Mouse (Mus musculus) testis, adult 2 months (tissue): ENCODE measurements at regions not wholly inside any gene's neighbourhood (a gene's known extent, or its start where the extent isn't known, plus 50 kb on each side); places are given as distances from the start of the nearest gene placed in this dataset.

Experiments
- CTCF ChIP-seq: fragments of 200-500 bp; IDR thresholded peaks from 2 replicates; pipeline ENCODE4 v1.5.1; 2012; ENCODE audit warnings: low read depth, mild to moderate bottlenecking, inconsistent platforms, low read length, moderate library complexity; ENCODE audit not compliant: control insufficient read depth, insufficient read depth, insufficient replicate concordance
- POLR2A ChIP-seq: fragments of 200-500 bp; IDR thresholded peaks from 2 replicates; pipeline ENCODE4 v1.6.1; 2012; ENCODE audit warnings: low read depth, mild to moderate bottlenecking, inconsistent platforms, low read length, moderate library complexity; ENCODE audit not compliant: control insufficient read depth

DNA sequence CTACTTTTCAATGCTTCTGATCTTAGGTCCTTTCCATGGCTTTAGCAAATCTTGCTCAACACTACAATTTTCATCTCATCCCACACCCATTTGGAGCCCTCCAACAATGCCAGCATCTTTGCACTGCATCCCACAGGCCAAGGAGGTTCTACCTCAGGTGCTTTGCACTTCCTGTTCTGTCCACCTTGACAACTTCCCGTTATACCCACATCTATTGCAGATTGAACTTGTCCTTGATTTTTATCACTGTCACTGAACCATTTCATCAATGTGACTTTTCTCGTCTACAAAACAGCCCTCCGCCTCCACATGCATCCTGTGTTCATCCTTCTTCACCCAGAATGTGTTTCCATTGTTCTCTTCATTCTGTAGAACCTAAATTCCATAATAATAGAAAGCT lies 150.0 kb upstream of the Btg1 start:
- no peak for TF ChIP-seq POLR2A
- no peak for TF ChIP-seq CTCF
